ENCODE assay signal across 8 mouse cellular contexts in genomic region chr11:57827915-57828545, GRCm38 (mm10). TPM values are rescaled to one million over a fixed set of nuclear protein-coding genes. Genes with fewer than 3 reads are reported as not detected.
A peak's percentile ranks its signal among the peaks of the same experiment; 100 is the strongest.
DNase-seq lines count a peak whose midpoint lies in the region; ATAC-seq and TF ChIP-seq lines count a peak whose summit lies in the region.

No protein-coding gene starts in this region.

- no peak for ATAC-seq in embryonic facial prominence, embryonic 13.5 days (ENCODE audit: insufficient number of reproducible peaks, insufficient read depth, low FRiP score, low TSS enrichment, low read depth)
- ATAC-seq in hindbrain, embryonic 16.5 days, result no peak
- ATAC-seq in midbrain, embryonic 11.5 days (ENCODE audit: low FRiP score), result no peak

- no peaks in the 10 kb centered on the region for H3K36me3 ChIP-seq in embryonic facial prominence, embryonic 13.5 days
- H3K36me3 ChIP-seq in hindbrain, embryonic 16.5 days (ENCODE audit: control insufficient read depth, insufficient read depth, low read length), result no peaks in the 10 kb centered on the region
- H3K36me3 ChIP-seq in midbrain, embryonic 11.5 days (ENCODE audit: control insufficient read depth, insufficient read depth, low read length), result no peaks in the 10 kb centered on the region

- TF ChIP-seq CTCF in lung, adult 2 months (IDR thresholded peaks at IDR 0.05; ENCODE audit: insufficient read depth, low read length), result no peak

- no peak for TF ChIP-seq POLR2A in lung, adult 2 months (IDR thresholded peaks at IDR 0.05; ENCODE audit: borderline replicate concordance, extremely low read depth, low read depth, low read length)

- no peak overlapping the region for H3K27ac ChIP-seq in embryonic facial prominence, embryonic 13.5 days
- no peak overlapping the region for H3K27ac ChIP-seq in hindbrain, embryonic 16.5 days (ENCODE audit: low read depth, low read length)
- H3K27ac ChIP-seq in midbrain, embryonic 11.5 days (ENCODE audit: low read depth, low read length), result no peak overlapping the region

- peak overlapping the region; percentile 16 for H3K4me3 ChIP-seq in lung, adult 2 months (replicated peaks; ENCODE audit: extremely low read depth, low read depth, low read length)
- peak overlapping the region; percentile 36 for H3K4me3 ChIP-seq in embryonic facial prominence, embryonic 13.5 days
- peak overlapping the region; percentile 11 for H3K4me3 ChIP-seq in hindbrain, embryonic 16.5 days (ENCODE audit: low read length)
- H3K4me3 ChIP-seq in midbrain, embryonic 11.5 days (ENCODE audit: low read depth, low read length), result peak overlapping the region; percentile 24

- DNase-seq in lung, adult 2 months, result no peak
- no peak for DNase-seq in lung, postnatal 10 days
- DNase-seq in midbrain, embryonic 11.5 days (ENCODE audit: low spot score, missing footprints), result peak; percentile 97
- DNase-seq in layer of hippocampus, adult 8-10 months (ENCODE audit: low spot score in 2 of 2), result no peak
- DNase-seq in cerebellum, adult 9-11 months, result no peak
- no peak for DNase-seq in gastrocnemius, postnatal 4 days (ENCODE audit: low spot score in 2 of 2)

- H3K9ac ChIP-seq in embryonic facial prominence, embryonic 13.5 days, result peak overlapping the region; percentile 54
- H3K9ac ChIP-seq in hindbrain, embryonic 16.5 days (ENCODE audit: low read depth, low read length), result no peak overlapping the region
- peak overlapping the region; percentile 18 for H3K9ac ChIP-seq in midbrain, embryonic 11.5 days (ENCODE audit: low read length)

- H3K4me2 ChIP-seq in embryonic facial prominence, embryonic 13.5 days, result peak overlapping the region; percentile 57
- H3K4me2 ChIP-seq in hindbrain, embryonic 16.5 days (ENCODE audit: low read length), result peak overlapping the region; percentile 54
- H3K4me2 ChIP-seq in midbrain, embryonic 11.5 days, result peak overlapping the region; percentile 44

- WGBS in lung, adult 2 months, result 2% methylated on average over 33 of the region's 33 CpGs
- under 1% methylated on average over 33 of the region's 33 CpGs for whole genome bisulfite sequencing in embryonic facial prominence, embryonic 13.5 days
- WGBS in hindbrain, embryonic 16.5 days, result under 1% methylated on average over 33 of the region's 33 CpGs
- under 1% methylated on average over 33 of the region's 33 CpGs for WGBS in midbrain, embryonic 11.5 days

- peaks cover 91% of the 10 kb centered on the region for H3K27me3 ChIP-seq in embryonic facial prominence, embryonic 13.5 days
- peaks cover 57% of the 10 kb centered on the region for H3K27me3 ChIP-seq in hindbrain, embryonic 16.5 days (replicated peaks; ENCODE audit: control insufficient read depth, insufficient read depth, low read length)
- peaks cover 80% of the 10 kb centered on the region for H3K27me3 ChIP-seq in midbrain, embryonic 11.5 days (ENCODE audit: control insufficient read depth, insufficient read depth, low read length)

- peaks cover 7% of the 10 kb centered on the region for H3K4me1 ChIP-seq in lung, adult 2 months (ENCODE audit: control insufficient read depth, insufficient read depth, low read length)
- H3K4me1 ChIP-seq in embryonic facial prominence, embryonic 13.5 days, result peaks cover 40% of the 10 kb centered on the region
- peaks cover 13% of the 10 kb centered on the region for H3K4me1 ChIP-seq in hindbrain, embryonic 16.5 days (ENCODE audit: control insufficient read depth, insufficient read depth, low read depth, low read length)
- H3K4me1 ChIP-seq in midbrain, embryonic 11.5 days (ENCODE audit: control insufficient read depth, insufficient read depth, low read length), result peaks cover 14% of the 10 kb centered on the region

- no peaks in the 10 kb centered on the region for H3K9me3 ChIP-seq in embryonic facial prominence, embryonic 13.5 days
- no peaks in the 10 kb centered on the region for H3K9me3 ChIP-seq in hindbrain, embryonic 16.5 days (ENCODE audit: control insufficient read depth, low read length)
- H3K9me3 ChIP-seq in midbrain, embryonic 11.5 days (ENCODE audit: control insufficient read depth, low read length), result no peaks in the 10 kb centered on the region

RNA-seq across cellular contexts. Expression of gene Hand1, which starts 4.6 kb away (rescaled TPM):
- 0.06 TPM in 1 of 2 replicates, not detected in the other for polyA plus RNA-seq in lung, adult 2 months (2012; rRNA removed)
- 1.3 and 5.1 TPM in 2 replicates for polyA plus RNA-seq in embryonic facial prominence, embryonic 13.5 days (2015; fragmentation: Nextera tagmentation; extraction: Ambion mirVana)
- polyA plus RNA-seq in hindbrain, embryonic 16.5 days (2015; fragmentation: Nextera tagmentation; extraction: Ambion mirVana), result not detected in 2 replicates
- polyA plus RNA-seq in midbrain, embryonic 11.5 days (2014; fragmentation: Nextera tagmentation; extraction: Ambion mirVana), result not detected in 2 replicates
- not detected for total RNA-seq in layer of hippocampus, adult 8-10 months (2022)
- not detected for total RNA-seq in gastrocnemius, postnatal 4 days (2021)

RNA-seq across cellular contexts. Expression of gene Sap30l, which starts 26.6 kb away (rescaled TPM):
- 24.7 and 37.0 TPM in 2 replicates for polyA plus RNA-seq in lung, adult 2 months (2012; rRNA removed)
- 10.5 and 10.9 TPM in 2 replicates for polyA plus RNA-seq in embryonic facial prominence, embryonic 13.5 days (2015; fragmentation: Nextera tagmentation; extraction: Ambion mirVana)
- polyA plus RNA-seq in hindbrain, embryonic 16.5 days (2015; fragmentation: Nextera tagmentation; extraction: Ambion mirVana), result 5.3 TPM in 2 replicates
- 14.5 and 14.7 TPM in 2 replicates for polyA plus RNA-seq in midbrain, embryonic 11.5 days (2014; fragmentation: Nextera tagmentation; extraction: Ambion mirVana)
- 10 to 100 TPM; 46.8 to 53.4 (median 48.9) TPM for total RNA-seq in layer of hippocampus, adult 8-10 months (2022)
- total RNA-seq in gastrocnemius, postnatal 4 days (2021), result 10 to 100 TPM; 33.5 to 33.9 TPM
